Mouse (Mus musculus): Measurements from ENCODE around the gene Tenm2. TPM values are rescaled to one million over a fixed set of nuclear protein-coding genes. Genes with fewer than 3 reads are reported as not detected.

The Tenm2 gene
- polyA plus RNA-seq, 1 experiment from 2014 or later, result 0.80 TPM

GRCm38 (mm10) chr11:36302913-36303371 lies 932.8 kb downstream of the Tenm2 start:
- no peak for TF ChIP-seq CTCF (IDR thresholded peaks at IDR 0.05; ENCODE audit: low read depth)
- H3K9me3 ChIP-seq (replicated peaks; ENCODE audit: low read length), result no peaks in the 10 kb centered on the region
- H3K27me3 ChIP-seq (ENCODE audit: insufficient read depth, low read length), result no peaks in the 10 kb centered on the region
- no peak overlapping the region for H3K4me2 ChIP-seq (ENCODE audit: low read length)
- no peaks in the 10 kb centered on the region for H3K36me3 ChIP-seq (ENCODE audit: insufficient read depth, low read length)
- DNase-seq (ENCODE audit: low spot score) (no peak), ATAC-seq (replicated peaks; ENCODE audit: low FRiP score, low read depth) (0 out of 2 replicates have a peak, but pooled peaks have one; percentile 25)
- no peaks in the 10 kb centered on the region for H3K4me1 ChIP-seq (replicated peaks; ENCODE audit: insufficient read depth, low read length)
- no peak overlapping the region for H3K27ac ChIP-seq
- H3K4me3 ChIP-seq (replicated peaks; ENCODE audit: low read depth, low read length), result no peak overlapping the region
- 46% methylated on average over 2 of the region's 2 CpGs for WGBS
- no peak overlapping the region for H3K9ac ChIP-seq (ENCODE audit: low read depth, low read length)

DNA sequence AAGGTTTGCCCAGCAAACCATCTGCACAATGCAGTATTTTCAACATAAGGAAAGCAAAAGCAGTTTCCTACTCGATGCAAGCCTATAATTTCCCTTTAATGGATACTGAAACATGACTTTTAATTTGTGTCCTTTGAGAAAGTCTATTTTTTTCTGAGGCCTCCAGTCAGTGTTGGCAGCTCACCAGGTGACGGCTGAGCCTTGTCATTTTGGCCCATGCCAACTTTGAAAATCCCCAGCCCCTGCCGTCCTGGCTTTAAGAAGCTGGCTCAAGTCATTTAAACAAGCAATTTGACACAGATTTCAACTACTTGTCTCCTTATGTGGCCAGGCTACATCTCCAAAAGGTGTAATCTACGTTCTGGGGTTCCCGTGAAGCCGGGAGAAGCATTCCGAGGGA lies 933.7 kb downstream of the Tenm2 start:
- Histone ChIP-seq H3K4me3 (replicated peaks; ENCODE audit: low read depth, low read length) (no peak overlapping the region), H3K4me1 (replicated peaks; ENCODE audit: insufficient read depth, low read length) (no peaks in the 10 kb centered on the region), H3K9ac (ENCODE audit: low read depth, low read length) (no peak overlapping the region), H3K4me2 (ENCODE audit: low read length) (no peak overlapping the region), H3K9me3 (replicated peaks; ENCODE audit: low read length) (no peaks in the 10 kb centered on the region), H3K27me3 (ENCODE audit: insufficient read depth, low read length) (no peaks in the 10 kb centered on the region), H3K36me3 (ENCODE audit: insufficient read depth, low read length) (no peaks in the 10 kb centered on the region), H3K27ac (no peak overlapping the region)
- 62% methylated on average over 7 of the region's 7 CpGs for WGBS
- ATAC-seq (replicated peaks; ENCODE audit: low FRiP score, low read depth), result no peak
- DNase-seq (ENCODE audit: low spot score), result no peak
- no peak for TF ChIP-seq CTCF (IDR thresholded peaks at IDR 0.05; ENCODE audit: low read depth)

DNA sequence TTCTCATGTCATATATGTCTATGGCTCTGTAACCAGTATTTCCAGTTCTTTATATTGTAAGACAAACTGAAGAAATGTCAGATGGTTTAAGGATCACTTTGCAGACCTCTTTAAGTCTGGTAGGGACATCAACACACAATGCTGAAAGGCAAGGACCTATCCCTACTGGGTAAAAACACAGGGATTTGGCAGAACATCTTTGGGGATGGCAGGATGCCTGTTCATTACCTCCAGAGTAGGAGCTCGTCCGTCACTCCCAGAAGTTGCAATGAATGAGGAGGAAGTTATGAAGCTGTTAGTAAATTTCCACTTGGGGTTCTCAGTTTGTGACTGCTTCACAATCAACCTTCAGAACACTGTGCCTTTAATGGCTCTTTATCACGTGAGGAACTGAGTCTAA lies 939.2 kb downstream of the Tenm2 start:
- Histone ChIP-seq H3K9me3 (replicated peaks; ENCODE audit: low read length) (no peaks in the 10 kb centered on the region), H3K4me3 (replicated peaks; ENCODE audit: low read depth, low read length) (no peak overlapping the region), H3K4me2 (ENCODE audit: low read length) (no peak overlapping the region), H3K4me1 (replicated peaks; ENCODE audit: insufficient read depth, low read length) (no peaks in the 10 kb centered on the region), H3K27ac (no peak overlapping the region), H3K9ac (ENCODE audit: low read depth, low read length) (no peak overlapping the region), H3K36me3 (ENCODE audit: insufficient read depth, low read length) (no peaks in the 10 kb centered on the region), H3K27me3 (ENCODE audit: insufficient read depth, low read length) (no peaks in the 10 kb centered on the region)
- no peak for TF ChIP-seq CTCF (IDR thresholded peaks at IDR 0.05; ENCODE audit: low read depth)
- DNase-seq (ENCODE audit: low spot score) (no peak), ATAC-seq (replicated peaks; ENCODE audit: low FRiP score, low read depth) (no peak)
- 80% methylated on average over 3 of the region's 3 CpGs for WGBS

DNA sequence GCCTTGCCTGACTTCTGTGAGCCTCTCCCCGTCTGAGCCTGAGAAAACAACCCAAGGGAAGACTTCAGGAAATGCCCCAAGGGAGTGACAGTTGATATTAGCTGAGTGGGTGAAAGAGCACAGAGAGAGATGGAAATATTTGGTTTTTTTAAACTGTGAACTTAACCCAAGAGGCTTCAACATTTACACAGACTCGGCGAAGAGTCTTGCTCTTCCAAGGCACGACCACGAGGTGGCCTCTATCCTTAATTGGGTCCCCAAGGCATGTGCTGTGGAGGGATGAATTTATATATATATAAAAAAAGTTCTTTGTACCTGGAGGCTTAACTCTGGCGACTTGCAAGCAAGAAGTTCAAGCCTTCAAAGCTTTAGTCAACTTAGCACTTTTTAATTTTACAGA lies 943.6 kb downstream of the Tenm2 start:
- H3K4me2 ChIP-seq (ENCODE audit: low read length), result no peak overlapping the region
- H3K27ac ChIP-seq, result no peak overlapping the region
- peak; percentile 54; the same call in 1 of the 2 replicates for TF ChIP-seq CTCF (IDR thresholded peaks at IDR 0.05; ENCODE audit: low read depth)
- H3K9ac ChIP-seq (ENCODE audit: low read depth, low read length), result no peak overlapping the region
- H3K27me3 ChIP-seq (ENCODE audit: insufficient read depth, low read length), result no peaks in the 10 kb centered on the region
- 33% methylated on average over 6 of the region's 6 CpGs for WGBS
- ATAC-seq (replicated peaks; ENCODE audit: low FRiP score, low read depth) (no peak), DNase-seq (ENCODE audit: low spot score) (peak; percentile 18)
- no peaks in the 10 kb centered on the region for H3K9me3 ChIP-seq (replicated peaks; ENCODE audit: low read length)
- no peaks in the 10 kb centered on the region for H3K36me3 ChIP-seq (ENCODE audit: insufficient read depth, low read length)
- H3K4me1 ChIP-seq (replicated peaks; ENCODE audit: insufficient read depth, low read length), result no peaks in the 10 kb centered on the region
- H3K4me3 ChIP-seq (replicated peaks; ENCODE audit: low read depth, low read length), result no peak overlapping the region

GRCm38 (mm10) chr11:36286246-36286645 lies 949.5 kb downstream of the Tenm2 start:
- Histone ChIP-seq H3K4me2 (ENCODE audit: low read length) (no peak overlapping the region), H3K9me3 (replicated peaks; ENCODE audit: low read length) (no peaks in the 10 kb centered on the region), H3K4me3 (replicated peaks; ENCODE audit: low read depth, low read length) (no peak overlapping the region), H3K4me1 (replicated peaks; ENCODE audit: insufficient read depth, low read length) (no peaks in the 10 kb centered on the region), H3K36me3 (ENCODE audit: insufficient read depth, low read length) (no peaks in the 10 kb centered on the region), H3K9ac (ENCODE audit: low read depth, low read length) (no peak overlapping the region), H3K27ac (no peak overlapping the region), H3K27me3 (ENCODE audit: insufficient read depth, low read length) (no peaks in the 10 kb centered on the region)
- no peak for ATAC-seq (replicated peaks; ENCODE audit: low FRiP score, low read depth)
- no peak for DNase-seq (ENCODE audit: low spot score)
- no peak for TF ChIP-seq CTCF (IDR thresholded peaks at IDR 0.05; ENCODE audit: low read depth)
- WGBS, result 85% methylated on average over 6 of the region's 6 CpGs

DNA sequence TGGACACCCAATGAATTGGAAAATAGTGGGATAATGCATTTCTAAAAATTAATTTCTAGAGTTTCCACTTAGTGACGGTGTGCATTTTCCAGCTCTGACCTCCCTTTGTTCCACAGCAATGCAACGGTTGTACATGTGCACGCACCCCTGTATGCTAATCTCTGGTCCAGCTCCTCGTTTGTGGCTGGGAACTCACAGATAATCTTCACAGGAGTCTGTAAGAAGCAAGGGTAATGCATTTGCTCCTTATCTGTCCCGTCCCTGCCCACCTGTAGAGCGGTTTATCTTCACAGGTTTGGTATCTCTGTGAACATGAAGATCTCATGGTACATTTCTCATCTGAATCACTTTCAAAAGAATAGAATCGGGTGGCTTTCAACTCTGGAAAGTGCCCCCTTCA lies 955.2 kb downstream of the Tenm2 start:
- H3K27ac ChIP-seq, result no peak overlapping the region
- ATAC-seq (replicated peaks; ENCODE audit: low FRiP score, low read depth), result no peak
- H3K9ac ChIP-seq (ENCODE audit: low read depth, low read length), result no peak overlapping the region
- no peaks in the 10 kb centered on the region for H3K9me3 ChIP-seq (replicated peaks; ENCODE audit: low read length)
- WGBS, result 82% methylated on average over 7 of the region's 7 CpGs
- no peaks in the 10 kb centered on the region for H3K27me3 ChIP-seq (ENCODE audit: insufficient read depth, low read length)
- no peak overlapping the region for H3K4me2 ChIP-seq (ENCODE audit: low read length)
- no peak overlapping the region for H3K4me3 ChIP-seq (replicated peaks; ENCODE audit: low read depth, low read length)
- TF ChIP-seq CTCF (IDR thresholded peaks at IDR 0.05; ENCODE audit: low read depth), result no peak
- H3K36me3 ChIP-seq (ENCODE audit: insufficient read depth, low read length), result no peaks in the 10 kb centered on the region
- no peaks in the 10 kb centered on the region for H3K4me1 ChIP-seq (replicated peaks; ENCODE audit: insufficient read depth, low read length)
- no peak for DNase-seq (ENCODE audit: low spot score)

GRCm38 (mm10) chr11:36277903-36278215 lies 957.9 kb downstream of the Tenm2 start:
- WGBS, result 35% methylated on average over 9 of the region's 9 CpGs
- no peaks in the 10 kb centered on the region for H3K9me3 ChIP-seq (replicated peaks; ENCODE audit: low read length)
- DNase-seq (ENCODE audit: low spot score) (no peak), ATAC-seq (replicated peaks; ENCODE audit: low FRiP score, low read depth) (no peak)
- no peaks in the 10 kb centered on the region for H3K36me3 ChIP-seq (ENCODE audit: insufficient read depth, low read length)
- H3K4me1 ChIP-seq (replicated peaks; ENCODE audit: insufficient read depth, low read length), result no peaks in the 10 kb centered on the region
- no peaks in the 10 kb centered on the region for H3K27me3 ChIP-seq (ENCODE audit: insufficient read depth, low read length)
- H3K27ac ChIP-seq, result no peak overlapping the region
- H3K4me2 ChIP-seq (ENCODE audit: low read length), result peak overlapping the region; percentile 51
- no peak overlapping the region for H3K9ac ChIP-seq (ENCODE audit: low read depth, low read length)
- H3K4me3 ChIP-seq (replicated peaks; ENCODE audit: low read depth, low read length), result peak overlapping the region; percentile 25; the same call in 1 of the 2 replicates
- TF ChIP-seq CTCF (IDR thresholded peaks at IDR 0.05; ENCODE audit: low read depth), result no peak

All from kidney, postnatal 0 days (tissue).